ENCODE assay signal across 8 mouse cellular contexts in the genomic region with DNA sequence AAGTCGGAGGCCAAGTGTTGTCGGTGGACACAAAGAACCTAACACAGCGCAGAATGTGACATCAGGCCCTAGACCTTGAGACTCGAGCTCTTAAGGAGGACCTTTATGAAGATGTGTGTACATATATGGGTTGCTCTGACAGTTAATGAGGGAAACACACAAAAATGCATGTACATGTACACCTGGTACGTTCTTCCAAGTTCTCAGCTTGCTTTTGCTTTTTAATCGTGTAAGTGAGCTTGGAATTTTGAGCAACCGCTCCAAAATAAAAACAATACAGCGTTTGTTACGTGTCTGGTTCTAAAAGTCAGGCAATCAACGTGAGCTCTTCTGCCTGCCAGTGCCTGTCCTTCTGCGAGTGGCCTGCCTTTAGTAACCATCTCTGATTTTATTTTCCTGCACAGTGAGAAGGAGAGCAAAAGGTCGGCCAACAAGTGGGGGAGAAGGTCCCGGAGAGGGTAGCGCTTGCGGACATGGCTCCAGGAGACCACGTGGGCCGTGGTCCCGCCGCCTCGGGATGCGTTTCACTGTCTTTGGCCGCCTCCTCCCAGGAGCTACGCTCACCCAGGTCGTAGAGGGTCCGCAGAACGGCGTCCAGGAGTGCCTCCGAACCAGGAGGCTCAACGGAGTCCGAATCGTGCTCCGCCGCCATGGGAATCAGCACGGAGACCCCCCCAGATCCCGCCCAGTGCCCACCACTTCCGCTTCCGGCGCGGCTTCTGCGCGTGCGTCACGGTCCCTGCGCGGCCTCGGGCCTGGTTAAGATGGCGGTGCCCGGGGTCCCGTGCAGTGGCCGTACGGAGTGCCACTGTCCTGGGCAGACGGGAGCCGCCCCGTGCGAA. TPM values are rescaled to one million over a fixed set of nuclear protein-coding genes. Genes with fewer than 3 reads are reported as not detected.
DNase-seq lines count a peak whose midpoint lies in the region; ATAC-seq lines count a peak whose summit lies in the region.

Gnpat (plus strand) TSS at position 713 of the 842 bp plus-strand sequence.
2810004N23Rik (minus strand) TSS at position 800 of the 842 bp plus-strand sequence.

- H3K4me2 ChIP-seq in hindbrain, embryonic 15.5 days: peak within 1 kb of the TSS; percentile 84

- peak within 1 kb of the TSS; percentile 94 for H3K4me3 ChIP-seq in hindbrain, embryonic 15.5 days

- H3K9ac ChIP-seq in hindbrain, embryonic 15.5 days: peak within 1 kb of the TSS; percentile 100

- ATAC-seq in hindbrain, embryonic 15.5 days (ENCODE audit: low FRiP score, low read depth): peak; percentile 99

- peaks cover 23% of the 10 kb centered on the region for H3K36me3 ChIP-seq in hindbrain, embryonic 15.5 days

- H3K27me3 ChIP-seq in hindbrain, embryonic 15.5 days: no peaks in the 10 kb centered on the region

- H3K27ac ChIP-seq in hindbrain, embryonic 15.5 days (replicated peaks): peak within 1 kb of the TSS; percentile 94

- DNase-seq in R1 (ENCODE audit: low read depth, low spot score): peak; percentile 89
- DNase-seq in cerebellum, postnatal 25 days: peak; percentile 96
- DNase-seq in frontal cortex, postnatal 36 days (ENCODE audit: low spot score in 2 of 2): peak; percentile 94 to 97
- peak; percentile 83 for DNase-seq in left cerebral cortex, adult 11 months (ENCODE audit: low spot score)
- peak; percentile 95 to 96 for DNase-seq in lung, postnatal 4 days
- DNase-seq in retina, postnatal 7 days (ENCODE audit: low read depth, low spot score): peak; percentile 90
- DNase-seq in urinary bladder, adult 2 months (ENCODE audit: low spot score): peak; percentile 98

- 1% methylated on average over 55 of the region's 55 CpGs for WGBS in hindbrain, embryonic 15.5 days

- no peaks in the 10 kb centered on the region for H3K9me3 ChIP-seq in hindbrain, embryonic 15.5 days

- H3K4me1 ChIP-seq in hindbrain, embryonic 15.5 days (replicated peaks): peaks cover 23% of the 10 kb centered on the region

RNA-seq across cellular contexts. Expression of gene Gnpat, which starts in this region (rescaled TPM):
- polyA plus RNA-seq in hindbrain, embryonic 15.5 days (2015; fragmentation: Nextera tagmentation; extraction: Ambion mirVana): 74.7 and 79.5 TPM in 2 replicates
- 91.4 and 95.2 TPM in 2 replicates for polyA plus RNA-seq in urinary bladder, adult 2 months (2012; rRNA removed)

RNA-seq across cellular contexts. Expression of gene 2810004N23Rik, which starts in this region (rescaled TPM):
- 26.2 and 26.9 TPM in 2 replicates for polyA plus RNA-seq in hindbrain, embryonic 15.5 days (2015; fragmentation: Nextera tagmentation; extraction: Ambion mirVana)
- polyA plus RNA-seq in urinary bladder, adult 2 months (2012; rRNA removed): 23.5 and 25.7 TPM in 2 replicates

Comparison
In these comparisons a context has a peak if more than half of its experiments do, and no peak if none do; other contexts are left out.
1. Peak in every context shown above with its lines: DNase-seq, ATAC-seq, H3K4me3 ChIP-seq and H3K27ac ChIP-seq.